Mouse (Mus musculus): ENCODE data around the gene Vps11. TPM values are rescaled to one million over a fixed set of nuclear protein-coding genes. Genes with fewer than 3 reads are reported as not detected.
"Not testable (repeated sequence)": the region's sequence is repeated elsewhere in the genome, so short reads cannot be mapped to it uniquely, and the experiment has no call there.

Vps11 gene
- polyA plus RNA-seq, 1 experiment from 2014 or later: 20.9 TPM

- Histone ChIP-seq H3K9ac (ENCODE audit: low read length) (peak overlapping the region; percentile 55), H3K4me3 (ENCODE audit: low read length) (no peak overlapping the region), H3K9me3 (replicated peaks; ENCODE audit: control insufficient read depth, low read length) (no peaks in the 10 kb centered on the region), H3K4me2 (ENCODE audit: low read depth, low read length) (peak overlapping the region; percentile 78), H3K27ac (ENCODE audit: low read length) (peak overlapping the region; percentile 99), H3K36me3 (ENCODE audit: control insufficient read depth, insufficient read depth) (peaks cover 29% of the 10 kb centered on the region), H3K4me1 (ENCODE audit: control insufficient read depth, insufficient read depth, low read length) (peaks cover 22% of the 10 kb centered on the region), H3K27me3 (ENCODE audit: control insufficient read depth, insufficient read depth, low read length) (no peaks in the 10 kb centered on the region)
- ATAC-seq (replicated peaks; ENCODE audit: extremely low read depth, insufficient read depth, low FRiP score): no peak
- 53% methylated on average over 3 of the region's 3 CpGs for WGBS
Observed at GRCm38 (mm10) chr9:44342173-44342572, 19.3 kb downstream of the Vps11 start.

GRCm38 (mm10) chr9:44341487-44341886, 20.0 kb downstream of the Vps11 start:
- no peak for ATAC-seq (replicated peaks; ENCODE audit: extremely low read depth, insufficient read depth, low FRiP score)
- peaks cover 28% of the 10 kb centered on the region for H3K36me3 ChIP-seq (ENCODE audit: control insufficient read depth, insufficient read depth)
- no peak overlapping the region for H3K4me2 ChIP-seq (ENCODE audit: low read depth, low read length)
- H3K4me3 ChIP-seq (ENCODE audit: low read length): no peak overlapping the region
- no peak overlapping the region for H3K9ac ChIP-seq (ENCODE audit: low read length)
- 86% methylated on average over 5 of the region's 5 CpGs for WGBS
- H3K4me1 ChIP-seq (ENCODE audit: control insufficient read depth, insufficient read depth, low read length): peaks cover 29% of the 10 kb centered on the region
- H3K9me3 ChIP-seq (replicated peaks; ENCODE audit: control insufficient read depth, low read length): no peaks in the 10 kb centered on the region
- H3K27ac ChIP-seq (ENCODE audit: low read length): no peak overlapping the region
- H3K27me3 ChIP-seq (ENCODE audit: control insufficient read depth, insufficient read depth, low read length): no peaks in the 10 kb centered on the region

GRCm38 (mm10) chr9:44338574-44338973, 22.9 kb downstream of the Vps11 start:
- no peak for ATAC-seq (replicated peaks; ENCODE audit: extremely low read depth, insufficient read depth, low FRiP score)
- no peak overlapping the region for H3K9ac ChIP-seq (ENCODE audit: low read length)
- H3K4me1 ChIP-seq (ENCODE audit: control insufficient read depth, insufficient read depth, low read length): peaks cover 29% of the 10 kb centered on the region
- H3K27me3 ChIP-seq (ENCODE audit: control insufficient read depth, insufficient read depth, low read length): no peaks in the 10 kb centered on the region
- H3K27ac ChIP-seq (ENCODE audit: low read length): no peak overlapping the region
- H3K4me2 ChIP-seq (ENCODE audit: low read depth, low read length): no peak overlapping the region
- no peak overlapping the region for H3K4me3 ChIP-seq (ENCODE audit: low read length)
- 82% methylated on average over 5 of the region's 5 CpGs for WGBS
- peaks cover 33% of the 10 kb centered on the region for H3K36me3 ChIP-seq (ENCODE audit: control insufficient read depth, insufficient read depth)
- H3K9me3 ChIP-seq (replicated peaks; ENCODE audit: control insufficient read depth, low read length): no peaks in the 10 kb centered on the region

GRCm38 (mm10) chr9:44337436-44338169, 23.9 kb downstream of the Vps11 start:
- Histone ChIP-seq H3K27ac (ENCODE audit: low read length) (no peak overlapping the region), H3K27me3 (ENCODE audit: control insufficient read depth, insufficient read depth, low read length) (no peaks in the 10 kb centered on the region), H3K4me1 (ENCODE audit: control insufficient read depth, insufficient read depth, low read length) (peaks cover 22% of the 10 kb centered on the region), H3K9ac (ENCODE audit: low read length) (0 out of 2 replicates have a peak overlapping the region, but pooled peaks have one; percentile 39), H3K4me2 (ENCODE audit: low read depth, low read length) (peak overlapping the region; percentile 64), H3K9me3 (replicated peaks; ENCODE audit: control insufficient read depth, low read length) (no peaks in the 10 kb centered on the region), H3K4me3 (ENCODE audit: low read length) (no peak overlapping the region), H3K36me3 (ENCODE audit: control insufficient read depth, insufficient read depth) (peaks cover 43% of the 10 kb centered on the region)
- whole genome bisulfite sequencing: 69% methylated on average over 9 of the region's 9 CpGs
- ATAC-seq (replicated peaks; ENCODE audit: extremely low read depth, insufficient read depth, low FRiP score): no peak

GRCm38 (mm10) chr9:44336964-44337363, 24.5 kb downstream of the Vps11 start:
- H3K9ac ChIP-seq (ENCODE audit: low read length): peak overlapping the region; percentile 97
- H3K9me3 ChIP-seq (replicated peaks; ENCODE audit: control insufficient read depth, low read length): no peaks in the 10 kb centered on the region
- peaks cover 15% of the 10 kb centered on the region for H3K4me1 ChIP-seq (ENCODE audit: control insufficient read depth, insufficient read depth, low read length)
- WGBS: 48% methylated on average over 3 of the region's 3 CpGs
- peak overlapping the region; percentile 64 for H3K4me2 ChIP-seq (ENCODE audit: low read depth, low read length)
- peaks cover 48% of the 10 kb centered on the region for H3K36me3 ChIP-seq (ENCODE audit: control insufficient read depth, insufficient read depth)
- no peak overlapping the region for H3K27ac ChIP-seq (ENCODE audit: low read length)
- ATAC-seq (replicated peaks; ENCODE audit: extremely low read depth, insufficient read depth, low FRiP score): no peak
- peak overlapping the region; percentile 93 for H3K4me3 ChIP-seq (ENCODE audit: low read length)
- H3K27me3 ChIP-seq (ENCODE audit: control insufficient read depth, insufficient read depth, low read length): no peaks in the 10 kb centered on the region

GRCm38 (mm10) chr9:44336513-44336912, 25.0 kb downstream of the Vps11 start:
- not testable (repeated sequence) for H3K9me3 ChIP-seq (replicated peaks; ENCODE audit: control insufficient read depth, low read length); ATAC-seq (replicated peaks; ENCODE audit: extremely low read depth, insufficient read depth, low FRiP score); H3K27me3 ChIP-seq (ENCODE audit: control insufficient read depth, insufficient read depth, low read length); H3K27ac ChIP-seq (ENCODE audit: low read length)
- Histone ChIP-seq H3K9ac (ENCODE audit: low read length) (peak overlapping the region; percentile 97), H3K4me3 (ENCODE audit: low read length) (peak overlapping the region; percentile 93), H3K4me1 (ENCODE audit: control insufficient read depth, insufficient read depth, low read length) (peaks cover 15% of the 10 kb centered on the region), H3K36me3 (ENCODE audit: control insufficient read depth, insufficient read depth) (peaks cover 52% of the 10 kb centered on the region), H3K4me2 (ENCODE audit: low read depth, low read length) (peak overlapping the region; percentile 64)
- WGBS: 32% methylated on average over 4 of the region's 4 CpGs

GRCm38 (mm10) chr9:44336093-44336406, 25.4 kb downstream of the Vps11 start:
- ATAC-seq (replicated peaks; ENCODE audit: extremely low read depth, insufficient read depth, low FRiP score): no peak
- Histone ChIP-seq H3K4me2 (ENCODE audit: low read depth, low read length) (peak overlapping the region; percentile 64), H3K9ac (ENCODE audit: low read length) (peak overlapping the region; percentile 97), H3K4me3 (ENCODE audit: low read length) (peak overlapping the region; percentile 93), H3K27ac (ENCODE audit: low read length) (peak overlapping the region; percentile 89), H3K36me3 (ENCODE audit: control insufficient read depth, insufficient read depth) (peaks cover 52% of the 10 kb centered on the region), H3K9me3 (replicated peaks; ENCODE audit: control insufficient read depth, low read length) (no peaks in the 10 kb centered on the region), H3K4me1 (ENCODE audit: control insufficient read depth, insufficient read depth, low read length) (peaks cover 15% of the 10 kb centered on the region), H3K27me3 (ENCODE audit: control insufficient read depth, insufficient read depth, low read length) (no peaks in the 10 kb centered on the region)
- WGBS: 2% methylated on average over 5 of the region's 5 CpGs

GRCm38 (mm10) chr9:44335331-44336092, 26.0 kb downstream of the Vps11 start:
- WGBS: under 1% methylated on average over 50 of the region's 50 CpGs
- Histone ChIP-seq H3K27ac (ENCODE audit: low read length) (peak overlapping the region; percentile 89), H3K9ac (ENCODE audit: low read length) (peak overlapping the region; percentile 97), H3K36me3 (ENCODE audit: control insufficient read depth, insufficient read depth) (peaks cover 56% of the 10 kb centered on the region), H3K4me3 (ENCODE audit: low read length) (peak overlapping the region; percentile 93), H3K4me1 (ENCODE audit: control insufficient read depth, insufficient read depth, low read length) (peaks cover 15% of the 10 kb centered on the region), H3K9me3 (replicated peaks; ENCODE audit: control insufficient read depth, low read length) (no peaks in the 10 kb centered on the region), H3K4me2 (ENCODE audit: low read depth, low read length) (peak overlapping the region; percentile 64), H3K27me3 (ENCODE audit: control insufficient read depth, insufficient read depth, low read length) (no peaks in the 10 kb centered on the region)
- ATAC-seq (replicated peaks; ENCODE audit: extremely low read depth, insufficient read depth, low FRiP score): peak; percentile 4
